Mouse (Mus musculus) midbrain, embryonic 13.5 days (tissue): ENCODE data around the gene Nnmt. TPM values are rescaled to one million over a fixed set of nuclear protein-coding genes. Genes with fewer than 3 reads are reported as not detected.

Experiments used
- ATAC-seq: fragments of 200-750 bp; cut with Nextera tagmentation; 2 replicates; pipeline ENCODE4 v1.8.0; 2017; ENCODE audit warnings: mild to moderate bottlenecking, moderate TSS enrichment, moderate library complexity
- H3K27ac ChIP-seq: fragments of 300-500 bp; sonication (generic); 2 replicates; pipeline ENCODE4 v1.5.1; 2015; ENCODE audit warnings: inconsistent platforms, mild to moderate bottlenecking, moderate library complexity
- H3K27me3 ChIP-seq: fragments of 300-500 bp; sonication (generic); 2 replicates; pipeline ENCODE4 v1.6.1; 2015; ENCODE audit warnings: mild to moderate bottlenecking, inconsistent platforms
- H3K36me3 ChIP-seq: fragments of 300-500 bp; sonication (generic); 2 replicates; pipeline ENCODE4 v1.6.1; 2015; ENCODE audit warnings: mild to moderate bottlenecking, inconsistent platforms
- H3K4me1 ChIP-seq: fragments of 300-500 bp; sonication (generic); replicated peaks from 2 replicates; pipeline ENCODE4 v1.6.1; 2015; ENCODE audit warnings: inconsistent platforms
- H3K4me2 ChIP-seq: fragments of 300-500 bp; sonication (generic); replicated peaks from 2 replicates; pipeline ENCODE4 v1.6.1; 2015; ENCODE audit warnings: moderate library complexity, mild to moderate bottlenecking, inconsistent platforms
- H3K4me3 ChIP-seq: fragments of 300-500 bp; sonication (generic); replicated peaks from 2 replicates; pipeline ENCODE4 v1.5.1; 2015; ENCODE audit warnings: mild to moderate bottlenecking, inconsistent platforms
- H3K9ac ChIP-seq: fragments of 300-500 bp; sonication (generic); replicated peaks from 2 replicates; pipeline ENCODE4 v1.6.1; 2015; ENCODE audit warnings: mild to moderate bottlenecking, inconsistent platforms
- H3K9me3 ChIP-seq: fragments of 300-500 bp; sonication (generic); 2 replicates; pipeline ENCODE4 v1.6.1; 2016; ENCODE audit warnings: mild to moderate bottlenecking, inconsistent platforms
- WGBS: fragments of 180-500 bp; shearing (Covaris S2); methylation state at CpG from one replicate; pipeline ENCODE4 v1.1.7; 2015; 5-methylcytosine and 5-hydroxymethylcytosine counted together
- polyA plus RNA-seq: library from polyadenylated mRNA; unstranded; fragments of >200 nt; fragmentation: Nextera tagmentation; extraction: Ambion mirVana; gene quantifications from 2 replicates; pipeline ENCODE4 v1.2.1, GENCODE M21; 2015

Gene Nnmt
- polyA plus RNA-seq, 1 experiment from 2014 or later = 0.40 TPM

GRCm38 (mm10) chr9:48646781-48647647 is 42.1 kb upstream of the Nnmt start:
- H3K9ac ChIP-seq = 0 out of 2 replicates have a peak overlapping the region, but pooled peaks have one; percentile 14
- peaks cover 3% of the 10 kb centered on the region; the same call in 1 of the 2 replicates for H3K27me3 ChIP-seq
- H3K9me3 ChIP-seq = peaks cover 7% of the 10 kb centered on the region; the same call in 1 of the 2 replicates
- no peaks in the 10 kb centered on the region for H3K36me3 ChIP-seq
- no peak for ATAC-seq
- H3K27ac ChIP-seq = 0 out of 2 replicates have a peak overlapping the region, but pooled peaks have one; percentile 30
- H3K4me2 ChIP-seq = no peak overlapping the region
- WGBS = 42% methylated on average over 15 of the region's 16 CpGs
- H3K4me1 ChIP-seq = peaks cover 42% of the 10 kb centered on the region
- H3K4me3 ChIP-seq = no peak overlapping the region

GRCm38 (mm10) chr9:48646251-48646650 is 41.3 kb upstream of the Nnmt start:
- peaks cover 3% of the 10 kb centered on the region; the same call in 1 of the 2 replicates for H3K27me3 ChIP-seq
- H3K9me3 ChIP-seq = peaks cover 7% of the 10 kb centered on the region; the same call in 1 of the 2 replicates
- no peak overlapping the region for H3K9ac ChIP-seq
- no peak overlapping the region for H3K4me3 ChIP-seq
- H3K36me3 ChIP-seq = no peaks in the 10 kb centered on the region
- H3K4me2 ChIP-seq = no peak overlapping the region
- no peak overlapping the region for H3K27ac ChIP-seq
- peak; percentile 25; the same call in 1 of the 2 replicates for ATAC-seq
- WGBS = 23% methylated on average over 4 of the region's 4 CpGs
- H3K4me1 ChIP-seq = peaks cover 42% of the 10 kb centered on the region

- Histone ChIP-seq H3K4me1 (peaks cover 41% of the 10 kb centered on the region), H3K4me3 (no peak overlapping the region), H3K9me3 (peaks cover 7% of the 10 kb centered on the region; the same call in 1 of the 2 replicates), H3K36me3 (no peaks in the 10 kb centered on the region), H3K27me3 (peaks cover under 1% of the 10 kb centered on the region; the same call in 1 of the 2 replicates), H3K9ac (no peak overlapping the region), H3K4me2 (no peak overlapping the region), H3K27ac (no peak overlapping the region)
- WGBS = 50% methylated on average over 4 of the region's 4 CpGs
- no peak for ATAC-seq
Measured at GRCm38 (mm10) chr9:48645648-48646126, 40.7 kb upstream of the Nnmt start.

- Histone ChIP-seq H3K4me3 (no peak overlapping the region), H3K27ac (no peak overlapping the region), H3K9ac (no peak overlapping the region), H3K36me3 (no peaks in the 10 kb centered on the region), H3K4me1 (peaks cover 35% of the 10 kb centered on the region), H3K27me3 (no peaks in the 10 kb centered on the region; the same call in 1 of the 2 replicates), H3K4me2 (no peak overlapping the region), H3K9me3 (peaks cover 7% of the 10 kb centered on the region; the same call in 1 of the 2 replicates)
- no peak for ATAC-seq
- 50% methylated on average over 13 of the region's 13 CpGs for WGBS
Measured at GRCm38 (mm10) chr9:48644926-48645647, 40.1 kb upstream of the Nnmt start.

- H3K36me3 ChIP-seq = no peaks in the 10 kb centered on the region
- H3K27me3 ChIP-seq = no peaks in the 10 kb centered on the region; the same call in 1 of the 2 replicates
- H3K9me3 ChIP-seq = peaks cover 7% of the 10 kb centered on the region; the same call in 1 of the 2 replicates
- H3K4me1 ChIP-seq = peaks cover 28% of the 10 kb centered on the region
- no peak overlapping the region for H3K9ac ChIP-seq
- H3K4me2 ChIP-seq = no peak overlapping the region
- no peak overlapping the region for H3K4me3 ChIP-seq
- no peak for ATAC-seq
- WGBS = 80% methylated on average over 3 of the region's 3 CpGs
- H3K27ac ChIP-seq = no peak overlapping the region
Measured at GRCm38 (mm10) chr9:48644376-48644775, 39.4 kb upstream of the Nnmt start.

- H3K27ac ChIP-seq = no peak overlapping the region
- H3K9ac ChIP-seq = no peak overlapping the region
- no peak for ATAC-seq
- 0 out of 2 replicates have a peak, but pooled peaks cover 2% of the 10 kb centered on the region for H3K27me3 ChIP-seq
- no peak overlapping the region for H3K4me2 ChIP-seq
- peaks cover 7% of the 10 kb centered on the region; the same call in 1 of the 2 replicates for H3K9me3 ChIP-seq
- H3K36me3 ChIP-seq = no peaks in the 10 kb centered on the region
- H3K4me1 ChIP-seq = peaks cover 7% of the 10 kb centered on the region; the same call in 1 of the 2 replicates
- no peak overlapping the region for H3K4me3 ChIP-seq
- WGBS = 95% methylated on average over 8 of the region's 8 CpGs
Measured at GRCm38 (mm10) chr9:48641636-48642035, 36.7 kb upstream of the Nnmt start.

- Histone ChIP-seq H3K4me2 (no peak overlapping the region), H3K36me3 (no peaks in the 10 kb centered on the region), H3K4me1 (peaks cover 4% of the 10 kb centered on the region; the same call in 1 of the 2 replicates), H3K9me3 (peaks cover 7% of the 10 kb centered on the region; the same call in 1 of the 2 replicates), H3K9ac (no peak overlapping the region), H3K27me3 (peaks cover 5% of the 10 kb centered on the region; the same call in 1 of the 2 replicates), H3K4me3 (no peak overlapping the region), H3K27ac (no peak overlapping the region)
- 92% methylated on average over 8 of the region's 8 CpGs for WGBS
- no peak for ATAC-seq
Measured at GRCm38 (mm10) chr9:48640881-48641280, 35.9 kb upstream of the Nnmt start.

- Histone ChIP-seq H3K36me3 (no peaks in the 10 kb centered on the region), H3K27me3 (peaks cover 5% of the 10 kb centered on the region; the same call in 1 of the 2 replicates), H3K27ac (no peak overlapping the region), H3K9ac (no peak overlapping the region), H3K9me3 (no peaks in the 10 kb centered on the region), H3K4me3 (no peak overlapping the region), H3K4me1 (0 out of 2 replicates have a peak, but pooled peaks cover 4% of the 10 kb centered on the region), H3K4me2 (no peak overlapping the region)
- 63% methylated on average over 15 of the region's 15 CpGs for WGBS
- no peak for ATAC-seq
Measured at GRCm38 (mm10) chr9:48638176-48638803, 33.3 kb upstream of the Nnmt start.

GRCm38 (mm10) chr9:48637161-48637560 is 32.2 kb upstream of the Nnmt start:
- no peak overlapping the region for H3K4me3 ChIP-seq
- H3K9me3 ChIP-seq = 0 out of 2 replicates have a peak, but pooled peaks cover 3% of the 10 kb centered on the region
- H3K36me3 ChIP-seq = no peaks in the 10 kb centered on the region
- H3K27me3 ChIP-seq = peaks cover 5% of the 10 kb centered on the region; the same call in 1 of the 2 replicates
- H3K9ac ChIP-seq = no peak overlapping the region
- WGBS = 94% methylated on average over 7 of the region's 7 CpGs
- no peak overlapping the region for H3K4me2 ChIP-seq
- no peak overlapping the region for H3K27ac ChIP-seq
- H3K4me1 ChIP-seq = 0 out of 2 replicates have a peak, but pooled peaks cover 4% of the 10 kb centered on the region
- no peak for ATAC-seq

GRCm38 (mm10) chr9:48635576-48636350 is 30.8 kb upstream of the Nnmt start:
- 48% methylated on average over 18 of the region's 18 CpGs for WGBS
- Histone ChIP-seq H3K4me3 (no peak overlapping the region), H3K36me3 (no peaks in the 10 kb centered on the region), H3K9ac (no peak overlapping the region), H3K27ac (no peak overlapping the region), H3K9me3 (0 out of 2 replicates have a peak, but pooled peaks cover 3% of the 10 kb centered on the region), H3K4me1 (0 out of 2 replicates have a peak, but pooled peaks cover 4% of the 10 kb centered on the region), H3K4me2 (no peak overlapping the region), H3K27me3 (peaks cover 5% of the 10 kb centered on the region; the same call in 1 of the 2 replicates)
- no peak for ATAC-seq
